Comparison of ENCODE assay signal across 9 mouse cellular contexts in genomic region chr7:109702721-109703120, GRCm38 (mm10). TPM values are rescaled to one million over a fixed set of nuclear protein-coding genes. Genes with fewer than 3 reads are reported as not detected.
DNase-seq lines count a peak whose midpoint lies in the region; ATAC-seq lines count a peak whose summit lies in the region.
"Had no signal": no experiment of that assay in that cellular context is flagged by ENCODE, and none has a peak within 500 bp of the region (broad histone marks: within the 10 kb centered on the region; RNA-seq: fewer than 3 reads in every experiment).

No protein-coding gene starts in this region.

- H3K9me3 ChIP-seq in kidney, embryonic 14.5 days (ENCODE audit: control insufficient read depth, low read length) = peaks cover 3% of the 10 kb centered on the region; the same call in 1 of the 2 replicates
- no peaks in the 10 kb centered on the region for H3K9me3 ChIP-seq in forebrain, embryonic 15.5 days
- H3K9me3 ChIP-seq in midbrain, embryonic 12.5 days = no peaks in the 10 kb centered on the region

- no peak for DNase-seq in kidney, adult 8-10 months
- peak; percentile 53 to 55 for DNase-seq in cerebellum, postnatal 10 days
- DNase-seq in adrenal gland, adult 2 months = no peak
- DNase-seq in right cerebral cortex, postnatal 36 days (ENCODE audit: low spot score in 2 of 2) = no peak
- DNase-seq in embryo, embryonic 10 days (ENCODE audit: low spot score) = no peak

- no peaks in the 10 kb centered on the region for H3K27me3 ChIP-seq in kidney, embryonic 14.5 days (ENCODE audit: control insufficient read depth, insufficient read depth, low read length)
- no peaks in the 10 kb centered on the region for H3K27me3 ChIP-seq in forebrain, embryonic 15.5 days
- peaks cover 8% of the 10 kb centered on the region for H3K27me3 ChIP-seq in midbrain, embryonic 12.5 days

- no peak overlapping the region for H3K9ac ChIP-seq in kidney, embryonic 14.5 days (ENCODE audit: low read depth, low read length)
- no peak overlapping the region for H3K9ac ChIP-seq in forebrain, embryonic 15.5 days (replicated peaks)
- H3K9ac ChIP-seq in midbrain, embryonic 12.5 days (replicated peaks) = peak overlapping the region; percentile 61; the same call in 1 of the 2 replicates

- peaks cover 4% of the 10 kb centered on the region; the same call in 1 of the 2 replicates for H3K4me1 ChIP-seq in kidney, embryonic 14.5 days (ENCODE audit: control insufficient read depth, insufficient read depth, low read length)
- H3K4me1 ChIP-seq in forebrain, embryonic 15.5 days = peaks cover 8% of the 10 kb centered on the region; the same call in 1 of the 2 replicates
- H3K4me1 ChIP-seq in midbrain, embryonic 12.5 days = 0 out of 2 replicates have a peak, but pooled peaks cover 4% of the 10 kb centered on the region

- H3K27ac ChIP-seq in kidney, embryonic 14.5 days (ENCODE audit: low read depth, low read length) = no peak overlapping the region
- no peak overlapping the region for H3K27ac ChIP-seq in forebrain, embryonic 15.5 days (replicated peaks)
- H3K27ac ChIP-seq in midbrain, embryonic 12.5 days (replicated peaks) = no peak overlapping the region

- peak overlapping the region; percentile 77; the same call in 1 of the 2 replicates for H3K4me2 ChIP-seq in kidney, embryonic 14.5 days (replicated peaks; ENCODE audit: low read depth, low read length)
- H3K4me2 ChIP-seq in forebrain, embryonic 15.5 days (replicated peaks) = peak overlapping the region; percentile 71; the same call in 1 of the 2 replicates
- peak overlapping the region; percentile 64; the same call in 1 of the 2 replicates for H3K4me2 ChIP-seq in midbrain, embryonic 12.5 days (replicated peaks)

- no peaks in the 10 kb centered on the region; the same call in 1 of the 2 replicates for H3K36me3 ChIP-seq in kidney, embryonic 14.5 days (ENCODE audit: control insufficient read depth, insufficient read depth, low read length)
- no peaks in the 10 kb centered on the region for H3K36me3 ChIP-seq in forebrain, embryonic 15.5 days
- 0 out of 2 replicates have a peak, but pooled peaks cover 3% of the 10 kb centered on the region for H3K36me3 ChIP-seq in midbrain, embryonic 12.5 days

- WGBS in kidney, embryonic 14.5 days = 41% methylated on average over 4 of the region's 4 CpGs
- 45% methylated on average over 4 of the region's 4 CpGs for WGBS in forebrain, embryonic 15.5 days
- WGBS in midbrain, embryonic 12.5 days = 31% methylated on average over 4 of the region's 4 CpGs

- ATAC-seq in kidney, embryonic 14.5 days (ENCODE audit: low FRiP score, low TSS enrichment) = no peak
- ATAC-seq in forebrain, embryonic 15.5 days (replicated peaks) = no peak
- no peak for ATAC-seq in midbrain, embryonic 12.5 days (ENCODE audit: low FRiP score, low read depth)

- H3K4me3 ChIP-seq in kidney, embryonic 14.5 days (ENCODE audit: low read length) = no peak overlapping the region
- no peak overlapping the region for H3K4me3 ChIP-seq in forebrain, embryonic 15.5 days
- H3K4me3 ChIP-seq in midbrain, embryonic 12.5 days = 0 out of 2 replicates have a peak overlapping the region, but pooled peaks have one; percentile 63

RNA-seq across cellular contexts. Expression of gene St5, which starts 0.7 kb away (rescaled TPM):
- 25.7 and 35.8 TPM in 2 replicates for polyA plus RNA-seq in kidney, embryonic 14.5 days (2014; fragmentation: Nextera tagmentation; extraction: Ambion mirVana)
- polyA plus RNA-seq in forebrain, embryonic 15.5 days (2015; fragmentation: Nextera tagmentation; extraction: Ambion mirVana) = 11.4 and 13.1 TPM in 2 replicates
- 38.1 and 40.2 TPM in 2 replicates for polyA plus RNA-seq in midbrain, embryonic 12.5 days (2016; fragmentation: Nextera tagmentation; extraction: Ambion mirVana)
- 10 to 100 TPM; 34.7 to 51.5 TPM for total RNA-seq in adrenal gland, adult 2 months (2021)
- polyA plus RNA-seq in adrenal gland, adult 2 months (2012; rRNA removed) = 18.9 and 19.2 TPM in 2 replicates

RNA-seq across cellular contexts. Expression of gene Akip1, which starts 0.8 kb away (rescaled TPM):
- polyA plus RNA-seq in kidney, embryonic 14.5 days (2014; fragmentation: Nextera tagmentation; extraction: Ambion mirVana) = 24.7 and 28.2 TPM in 2 replicates
- polyA plus RNA-seq in forebrain, embryonic 15.5 days (2015; fragmentation: Nextera tagmentation; extraction: Ambion mirVana) = 18.1 and 18.9 TPM in 2 replicates
- polyA plus RNA-seq in midbrain, embryonic 12.5 days (2016; fragmentation: Nextera tagmentation; extraction: Ambion mirVana) = 19.1 and 19.5 TPM in 2 replicates
- 10 to 100 TPM; 22.1 to 26.9 TPM for total RNA-seq in adrenal gland, adult 2 months (2021)
- 5.5 and 6.0 TPM in 2 replicates for polyA plus RNA-seq in adrenal gland, adult 2 months (2012; rRNA removed)

RNA-seq across cellular contexts. Expression of gene BC051019, which starts 20.9 kb away (rescaled TPM):
- 0.27 TPM in 1 of 2 replicates, not detected in the other for polyA plus RNA-seq in kidney, embryonic 14.5 days (2014; fragmentation: Nextera tagmentation; extraction: Ambion mirVana)
- polyA plus RNA-seq in forebrain, embryonic 15.5 days (2015; fragmentation: Nextera tagmentation; extraction: Ambion mirVana) = 0.22 and 0.88 TPM in 2 replicates
- not detected in 2 replicates for polyA plus RNA-seq in midbrain, embryonic 12.5 days (2016; fragmentation: Nextera tagmentation; extraction: Ambion mirVana)
- total RNA-seq in adrenal gland, adult 2 months (2021) = not detected
- polyA plus RNA-seq in adrenal gland, adult 2 months (2012; rRNA removed) = not detected in 2 replicates
- total RNA-seq: hematopoietic stem cell, adult 5-6 weeks had no signal

RNA-seq across cellular contexts. Expression of gene Ascl3, which starts 28.8 kb away (rescaled TPM):
- not detected in 2 replicates for polyA plus RNA-seq in kidney, embryonic 14.5 days (2014; fragmentation: Nextera tagmentation; extraction: Ambion mirVana)
- polyA plus RNA-seq in forebrain, embryonic 15.5 days (2015; fragmentation: Nextera tagmentation; extraction: Ambion mirVana) = not detected in 2 replicates
- not detected in 2 replicates for polyA plus RNA-seq in midbrain, embryonic 12.5 days (2016; fragmentation: Nextera tagmentation; extraction: Ambion mirVana)
- not detected for total RNA-seq in adrenal gland, adult 2 months (2021)
- 0.63 and 1.4 TPM in 2 replicates for polyA plus RNA-seq in adrenal gland, adult 2 months (2012; rRNA removed)
- total RNA-seq: hematopoietic stem cell, adult 5-6 weeks had no signal

RNA-seq across cellular contexts. Expression of gene Tmem9b, which starts 50.0 kb away (rescaled TPM):
- 41.1 and 46.9 TPM in 2 replicates for polyA plus RNA-seq in kidney, embryonic 14.5 days (2014; fragmentation: Nextera tagmentation; extraction: Ambion mirVana)
- polyA plus RNA-seq in forebrain, embryonic 15.5 days (2015; fragmentation: Nextera tagmentation; extraction: Ambion mirVana) = 91.7 and 95.2 TPM in 2 replicates
- polyA plus RNA-seq in midbrain, embryonic 12.5 days (2016; fragmentation: Nextera tagmentation; extraction: Ambion mirVana) = 62.3 and 64.5 TPM in 2 replicates
- total RNA-seq in adrenal gland, adult 2 months (2021) = 10 to 100 TPM; 41.5 to 51.5 TPM
- polyA plus RNA-seq in adrenal gland, adult 2 months (2012; rRNA removed) = 17.5 and 17.6 TPM in 2 replicates

Comparison
In these comparisons a context has a peak if more than half of its experiments do, and no peak if none do; other contexts are left out.
1. DNase-seq: peak in cerebellum, postnatal 10 days (2 of 2); none in kidney, adult 8-10 months (0 of 2), adrenal gland, adult 2 months (single experiment), right cerebral cortex, postnatal 36 days (0 of 2) and embryo, embryonic 10 days (single experiment).
2. Peak in every context shown above with its lines, with median percentiles within 50 percentile points of each other: H3K4me2 ChIP-seq.